Mouse (Mus musculus) hindbrain, embryonic 10.5 days (tissue): ENCODE measurements at regions not wholly inside any gene's neighbourhood (a gene's known extent, or its start where the extent isn't known, plus 50 kb on each side); places are given as distances from the start of the nearest gene placed in this dataset.
A peak's percentile ranks its signal among the peaks of the same experiment; 100 is the strongest.

Source experiments
- DNase-seq: peaks from one replicate; pipeline ENCODE4 v3.0.0-alpha.2; 2017; ENCODE audit warnings: low spot score
- H3K27ac ChIP-seq: fragments of 300-500 bp; sonication (generic); 2 replicates; pipeline ENCODE4 v1.5.1; 2016; ENCODE audit warnings: mild to moderate bottlenecking, moderate library complexity
- H3K27me3 ChIP-seq: fragments of 300-500 bp; sonication (generic); 2 replicates; pipeline ENCODE4 v1.6.1; 2016; ENCODE audit warnings: mild to moderate bottlenecking; ENCODE audit not compliant: poor library complexity, insufficient read depth, severe bottlenecking
- H3K36me3 ChIP-seq: fragments of 300-500 bp; sonication (generic); 2 replicates; pipeline ENCODE4 v1.6.1; 2016; ENCODE audit warnings: mild to moderate bottlenecking, moderate library complexity
- H3K4me1 ChIP-seq: fragments of 300-500 bp; sonication (generic); replicated peaks from 2 replicates; pipeline ENCODE4 v1.6.1; 2016; ENCODE audit warnings: mild to moderate bottlenecking
- H3K4me3 ChIP-seq: fragments of 300-500 bp; sonication (generic); 2 replicates; pipeline ENCODE4 v1.5.1; 2016; ENCODE audit warnings: mild to moderate bottlenecking, moderate library complexity
- H3K9me3 ChIP-seq: fragments of 300-500 bp; sonication (generic); 2 replicates; pipeline ENCODE4 v1.6.1; 2016; ENCODE audit warnings: mild to moderate bottlenecking, moderate library complexity
- WGBS: fragments of 180-500 bp; shearing (Covaris S2); methylation state at CpG from one replicate; pipeline ENCODE4 v1.1.7; 2016; 5-methylcytosine and 5-hydroxymethylcytosine counted together

GRCm38 (mm10) chr6:94389716-94390115, 106.0 kb upstream of the Magi1 start:
- no peak for DNase-seq
- no peaks in the 10 kb centered on the region for H3K4me1 ChIP-seq
- 88% methylated on average over 9 of the region's 9 CpGs for WGBS
- H3K4me3 ChIP-seq: no peak overlapping the region
- H3K27me3 ChIP-seq: no peaks in the 10 kb centered on the region
- no peak overlapping the region for H3K27ac ChIP-seq
- no peaks in the 10 kb centered on the region for H3K9me3 ChIP-seq
- H3K36me3 ChIP-seq: no peaks in the 10 kb centered on the region

GRCm38 (mm10) chr6:94387648-94388047, 103.9 kb upstream of the Magi1 start:
- H3K4me3 ChIP-seq: no peak overlapping the region
- DNase-seq: no peak
- H3K36me3 ChIP-seq: no peaks in the 10 kb centered on the region
- H3K27ac ChIP-seq: no peak overlapping the region
- no peaks in the 10 kb centered on the region for H3K4me1 ChIP-seq
- 81% methylated on average over 2 of the region's 2 CpGs for WGBS
- no peaks in the 10 kb centered on the region for H3K27me3 ChIP-seq
- no peaks in the 10 kb centered on the region for H3K9me3 ChIP-seq

GRCm38 (mm10) chr6:94385531-94385930, 101.8 kb upstream of the Magi1 start:
- Histone ChIP-seq H3K27me3 (no peaks in the 10 kb centered on the region), H3K9me3 (no peaks in the 10 kb centered on the region), H3K27ac (no peak overlapping the region), H3K4me3 (no peak overlapping the region), H3K4me1 (no peaks in the 10 kb centered on the region), H3K36me3 (no peaks in the 10 kb centered on the region)
- WGBS: 90% methylated on average over 2 of the region's 2 CpGs
- no peak for DNase-seq

- WGBS: 90% methylated on average over 2 of the region's 2 CpGs
- Histone ChIP-seq H3K36me3 (no peaks in the 10 kb centered on the region), H3K4me3 (no peak overlapping the region), H3K4me1 (no peaks in the 10 kb centered on the region), H3K9me3 (no peaks in the 10 kb centered on the region), H3K27me3 (no peaks in the 10 kb centered on the region), H3K27ac (no peak overlapping the region)
- DNase-seq: no peak
These were observed 86.3 kb upstream of the Magi1 start for GRCm38 (mm10) chr6:94369991-94370390.

- Histone ChIP-seq H3K4me1 (no peaks in the 10 kb centered on the region), H3K27me3 (no peaks in the 10 kb centered on the region), H3K9me3 (no peaks in the 10 kb centered on the region), H3K27ac (no peak overlapping the region), H3K36me3 (no peaks in the 10 kb centered on the region), H3K4me3 (no peak overlapping the region)
- DNase-seq: no peak
- WGBS: 84% methylated on average over 6 of the region's 6 CpGs
These were observed 80.2 kb upstream of the Magi1 start for GRCm38 (mm10) chr6:94363951-94364350.

GRCm38 (mm10) chr6:94362626-94363025, 78.9 kb upstream of the Magi1 start:
- Histone ChIP-seq H3K4me1 (peaks cover 9% of the 10 kb centered on the region), H3K27ac (no peak overlapping the region), H3K27me3 (no peaks in the 10 kb centered on the region), H3K36me3 (no peaks in the 10 kb centered on the region), H3K9me3 (no peaks in the 10 kb centered on the region), H3K4me3 (no peak overlapping the region)
- DNase-seq: no peak

GRCm38 (mm10) chr6:94357568-94357967, 73.9 kb upstream of the Magi1 start:
- 0 out of 2 replicates have a peak overlapping the region, but pooled peaks have one; percentile 47 for H3K27ac ChIP-seq

GRCm38 (mm10) chr6:94354451-94355095, 70.9 kb upstream of the Magi1 start:
- WGBS: 54% methylated on average over 8 of the region's 8 CpGs
- no peaks in the 10 kb centered on the region for H3K36me3 ChIP-seq
- no peaks in the 10 kb centered on the region for H3K9me3 ChIP-seq
- no peak overlapping the region for H3K4me3 ChIP-seq
- peaks cover 14% of the 10 kb centered on the region for H3K4me1 ChIP-seq
- H3K27me3 ChIP-seq: no peaks in the 10 kb centered on the region
- no peak for DNase-seq
- no peak overlapping the region for H3K27ac ChIP-seq

More at GRCm38 (mm10) chr6:94357568-94357967, 73.9 kb upstream of the Magi1 start:
- H3K36me3 ChIP-seq: no peaks in the 10 kb centered on the region
- H3K4me1 ChIP-seq: peaks cover 14% of the 10 kb centered on the region
- H3K9me3 ChIP-seq: no peaks in the 10 kb centered on the region
- H3K27me3 ChIP-seq: no peaks in the 10 kb centered on the region
- 63% methylated on average over 4 of the region's 4 CpGs for WGBS
- DNase-seq: no peak
- no peak overlapping the region for H3K4me3 ChIP-seq

- H3K27ac ChIP-seq: no peak overlapping the region
- no peaks in the 10 kb centered on the region for H3K4me1 ChIP-seq
- WGBS: 85% methylated on average over 2 of the region's 2 CpGs
- H3K4me3 ChIP-seq: no peak overlapping the region
- no peak for DNase-seq
- no peaks in the 10 kb centered on the region for H3K36me3 ChIP-seq
- H3K9me3 ChIP-seq: 0 out of 2 replicates have a peak, but pooled peaks cover 4% of the 10 kb centered on the region
- H3K27me3 ChIP-seq: no peaks in the 10 kb centered on the region
These were observed 60.6 kb upstream of the Magi1 start for GRCm38 (mm10) chr6:94344296-94344695.

GRCm38 (mm10) chr6:94340546-94340945, 56.8 kb upstream of the Magi1 start:
- 69% methylated on average over 2 of the region's 2 CpGs for WGBS
- peaks cover 5% of the 10 kb centered on the region; the same call in 1 of the 2 replicates for H3K4me1 ChIP-seq
- no peak overlapping the region for H3K4me3 ChIP-seq
- no peak for DNase-seq
- H3K36me3 ChIP-seq: no peaks in the 10 kb centered on the region
- H3K27me3 ChIP-seq: no peaks in the 10 kb centered on the region
- no peak overlapping the region for H3K27ac ChIP-seq
- no peaks in the 10 kb centered on the region for H3K9me3 ChIP-seq

GRCm38 (mm10) chr6:94336168-94336567, 52.5 kb upstream of the Magi1 start:
- 57% methylated on average over 6 of the region's 6 CpGs for WGBS
- Histone ChIP-seq H3K4me1 (peaks cover 5% of the 10 kb centered on the region; the same call in 1 of the 2 replicates), H3K4me3 (no peak overlapping the region), H3K36me3 (no peaks in the 10 kb centered on the region), H3K27ac (no peak overlapping the region), H3K27me3 (no peaks in the 10 kb centered on the region), H3K9me3 (no peaks in the 10 kb centered on the region)
- peak; percentile 53 for DNase-seq
